Mouse (Mus musculus): ENCODE data around the gene Tnf. TPM values are rescaled to one million over a fixed set of nuclear protein-coding genes. Genes with fewer than 3 reads are reported as not detected.

Tnf gene
- polyA plus RNA-seq, 1 experiment from 2014 or later = 0.64 TPM

DNA sequence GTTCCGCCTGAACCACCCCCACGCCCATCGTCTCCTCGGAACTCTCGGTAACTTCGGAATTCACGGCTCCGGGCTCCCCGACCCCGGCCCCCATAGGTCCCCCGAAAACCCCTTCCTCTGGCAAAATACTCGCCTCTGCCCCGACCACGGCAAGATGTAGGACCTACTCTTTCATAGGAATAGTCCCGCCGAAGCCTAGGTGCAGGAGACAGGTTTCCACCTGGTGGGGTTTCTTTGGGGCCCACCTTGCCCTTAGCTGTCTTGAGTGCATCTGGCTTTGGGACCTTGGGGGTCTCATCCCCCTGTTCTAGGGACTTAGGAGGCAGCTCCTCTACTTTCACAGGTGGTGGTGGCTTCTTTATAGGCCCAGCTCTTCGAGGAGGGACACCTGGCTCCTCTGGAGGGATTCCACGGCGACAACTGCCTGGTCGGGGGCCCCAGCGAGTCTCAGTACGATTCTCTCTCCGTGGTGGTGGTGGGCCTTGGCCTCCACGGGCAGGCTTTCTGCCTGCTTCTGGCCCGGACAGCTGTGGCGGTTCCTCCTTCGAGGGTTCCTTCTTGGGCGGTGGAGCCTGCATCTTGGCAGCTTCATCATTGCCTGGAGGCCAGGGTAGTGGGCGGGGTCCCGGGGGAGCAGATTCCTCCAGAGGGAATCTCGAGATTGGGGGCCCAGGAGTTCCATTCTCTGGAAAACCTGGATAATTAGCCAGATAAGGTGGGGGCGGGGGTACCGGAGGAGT is 45.2 kb downstream of the Tnf start:
- no peak overlapping the region for H3K4me3 ChIP-seq
- no peak for ATAC-seq (ENCODE audit: insufficient number of reproducible peaks, low FRiP score, low TSS enrichment, low read depth)
- H3K9ac ChIP-seq = no peak overlapping the region
- H3K4me1 ChIP-seq = peaks cover 18% of the 10 kb centered on the region
- WGBS = 85% methylated on average over 33 of the region's 33 CpGs
- no peaks in the 10 kb centered on the region for H3K9me3 ChIP-seq
- no peak overlapping the region for H3K4me2 ChIP-seq
- no peaks in the 10 kb centered on the region for H3K27me3 ChIP-seq
- H3K27ac ChIP-seq = no peak overlapping the region
- H3K36me3 ChIP-seq = peaks cover 100% of the 10 kb centered on the region

DNA sequence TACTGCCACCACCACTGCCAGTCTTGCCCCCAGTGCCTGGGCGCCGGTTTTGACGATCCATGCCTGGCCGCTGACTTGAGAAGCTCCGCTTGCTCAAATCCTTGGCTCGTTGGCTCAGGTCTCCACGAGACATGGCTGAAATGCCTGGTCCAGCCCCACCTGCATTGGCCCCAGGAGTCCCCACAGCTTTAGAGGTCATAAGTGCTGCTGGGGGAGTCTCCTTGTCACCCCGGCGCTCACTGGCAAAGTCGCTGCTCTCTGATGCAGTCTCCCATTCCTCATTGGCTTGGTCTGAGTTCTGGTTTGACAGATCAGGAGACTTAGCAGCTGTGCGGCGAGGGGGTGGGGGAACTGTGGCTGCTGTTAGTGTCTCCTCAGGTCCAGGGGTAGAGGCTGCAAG is 46.4 kb downstream of the Tnf start:
- 88% methylated on average over 12 of the region's 12 CpGs for WGBS
- no peaks in the 10 kb centered on the region for H3K27me3 ChIP-seq
- H3K4me2 ChIP-seq = no peak overlapping the region
- no peaks in the 10 kb centered on the region for H3K9me3 ChIP-seq
- no peak overlapping the region for H3K4me3 ChIP-seq
- H3K4me1 ChIP-seq = peaks cover 10% of the 10 kb centered on the region
- no peak overlapping the region for H3K27ac ChIP-seq
- H3K9ac ChIP-seq = no peak overlapping the region
- H3K36me3 ChIP-seq = peaks cover 98% of the 10 kb centered on the region
- ATAC-seq (ENCODE audit: insufficient number of reproducible peaks, low FRiP score, low TSS enrichment, low read depth) = no peak

- 80% methylated on average over 7 of the region's 7 CpGs for WGBS
- Histone ChIP-seq H3K4me1 (peaks cover 10% of the 10 kb centered on the region), H3K9me3 (no peaks in the 10 kb centered on the region), H3K4me3 (no peak overlapping the region), H3K9ac (no peak overlapping the region), H3K4me2 (no peak overlapping the region), H3K36me3 (peaks cover 98% of the 10 kb centered on the region), H3K27me3 (no peaks in the 10 kb centered on the region), H3K27ac (peak overlapping the region; percentile 48; the same call in 1 of the 2 replicates)
- ATAC-seq (ENCODE audit: insufficient number of reproducible peaks, low FRiP score, low TSS enrichment, low read depth) = no peak
Observed at GRCm38 (mm10) chr17:35154616-35155015, 47.2 kb downstream of the Tnf start.

DNA sequence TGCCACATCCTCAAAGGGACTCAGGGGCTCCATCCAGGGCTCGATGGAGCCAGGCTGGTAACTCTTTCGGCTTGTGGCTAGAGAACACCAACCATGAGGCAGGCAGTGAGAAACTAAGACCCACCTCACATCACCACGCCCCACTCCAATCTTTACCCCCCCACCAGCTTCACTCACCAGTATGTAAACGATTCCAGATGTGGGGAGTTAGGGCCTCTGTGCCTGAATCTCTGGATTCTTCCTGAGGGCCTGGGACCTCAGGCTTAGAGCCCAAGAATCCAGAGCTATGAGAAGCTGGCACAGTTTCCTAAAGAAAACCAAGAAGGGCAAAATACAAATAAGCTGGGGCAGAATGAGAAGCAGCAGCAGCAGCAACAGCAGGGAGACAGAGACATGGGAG is 47.9 kb downstream of the Tnf start:
- no peak overlapping the region for H3K9ac ChIP-seq
- H3K4me2 ChIP-seq = no peak overlapping the region
- H3K4me1 ChIP-seq = peaks cover 10% of the 10 kb centered on the region
- H3K27me3 ChIP-seq = no peaks in the 10 kb centered on the region
- H3K9me3 ChIP-seq = no peaks in the 10 kb centered on the region
- H3K36me3 ChIP-seq = peaks cover 98% of the 10 kb centered on the region
- WGBS = 53% methylated on average over 4 of the region's 4 CpGs
- ATAC-seq (ENCODE audit: insufficient number of reproducible peaks, low FRiP score, low TSS enrichment, low read depth) = no peak
- H3K27ac ChIP-seq = no peak overlapping the region
- no peak overlapping the region for H3K4me3 ChIP-seq

DNA sequence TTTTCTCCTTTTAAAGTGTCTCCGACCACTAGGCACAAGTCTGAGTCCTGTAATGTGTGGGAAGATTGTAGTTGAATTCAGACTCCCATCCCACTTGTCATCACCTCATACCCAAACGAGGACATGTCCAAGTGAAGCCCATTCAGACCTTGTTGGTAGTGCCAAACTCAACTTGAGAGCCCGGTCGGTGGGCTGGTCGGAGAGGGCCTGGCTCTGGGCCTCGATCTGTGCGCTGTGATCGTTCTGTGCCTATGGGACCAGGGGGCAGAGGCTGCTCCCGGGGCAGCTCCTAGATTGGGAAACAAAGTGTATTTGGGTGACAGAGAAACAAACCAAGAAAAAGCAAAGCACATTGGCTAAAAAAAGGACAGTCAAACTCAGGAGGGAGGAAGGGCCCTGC is 48.7 kb downstream of the Tnf start:
- Histone ChIP-seq H3K9me3 (no peaks in the 10 kb centered on the region), H3K27me3 (no peaks in the 10 kb centered on the region), H3K9ac (no peak overlapping the region), H3K36me3 (peaks cover 98% of the 10 kb centered on the region), H3K4me2 (no peak overlapping the region), H3K4me1 (peaks cover 10% of the 10 kb centered on the region), H3K27ac (no peak overlapping the region), H3K4me3 (no peak overlapping the region)
- ATAC-seq (ENCODE audit: insufficient number of reproducible peaks, low FRiP score, low TSS enrichment, low read depth) = no peak
- 91% methylated on average over 9 of the region's 9 CpGs for WGBS

- no peaks in the 10 kb centered on the region for H3K27me3 ChIP-seq
- H3K27ac ChIP-seq = no peak overlapping the region
- no peak overlapping the region for H3K4me2 ChIP-seq
- no peaks in the 10 kb centered on the region for H3K9me3 ChIP-seq
- ATAC-seq (ENCODE audit: insufficient number of reproducible peaks, low FRiP score, low TSS enrichment, low read depth) = no peak
- peaks cover 10% of the 10 kb centered on the region for H3K4me1 ChIP-seq
- WGBS = 98% methylated on average over 4 of the region's 4 CpGs
- H3K36me3 ChIP-seq = peaks cover 98% of the 10 kb centered on the region
- no peak overlapping the region for H3K9ac ChIP-seq
- no peak overlapping the region for H3K4me3 ChIP-seq
Observed at GRCm38 (mm10) chr17:35152121-35152520, 49.7 kb downstream of the Tnf start.

Small RNA genes within 50 kb of the gene (microRNA-seq; reads per million reads assigned to microRNA genes)
- gene Mir6973a (not detected), gene Mir6974 (not detected), gene Mir6975 (1.4 reads per million), gene Mir8094 (not detected)

Other genes starting within 250 kb of the Tnf start
- 3.3 and 3.6 TPM in 2 replicates for gene Hspa1b, start 242.8 kb downstream of the Tnf start, polyA plus RNA-seq (2015; fragmentation: Nextera tagmentation; extraction: Ambion mirVana)
- not detected in 2 replicates for gene Gm20481, start 232.1 kb downstream of the Tnf start, polyA plus RNA-seq (2015; fragmentation: Nextera tagmentation; extraction: Ambion mirVana)
- 31.7 and 32.0 TPM in 2 replicates for gene Hspa1a, start 229.9 kb downstream of the Tnf start, polyA plus RNA-seq (2015; fragmentation: Nextera tagmentation; extraction: Ambion mirVana)
- gene Hspa1l, start 229.3 kb downstream of the Tnf start, polyA plus RNA-seq (2015; fragmentation: Nextera tagmentation; extraction: Ambion mirVana) = 0.46 and 0.65 TPM in 2 replicates
- 143 and 159 TPM in 2 replicates for gene Lsm2, start 220.1 kb downstream of the Tnf start, polyA plus RNA-seq (2015; fragmentation: Nextera tagmentation; extraction: Ambion mirVana)
- 94.4 and 95.1 TPM in 2 replicates for gene Vars, start 201.0 kb downstream of the Tnf start, polyA plus RNA-seq (2015; fragmentation: Nextera tagmentation; extraction: Ambion mirVana)
- gene Vwa7, start 185.4 kb downstream of the Tnf start, polyA plus RNA-seq (2015; fragmentation: Nextera tagmentation; extraction: Ambion mirVana) = 0.18 and 0.20 TPM in 2 replicates
- 8.9 and 9.4 TPM in 2 replicates for gene Sapcd1, start 174.0 kb downstream of the Tnf start, polyA plus RNA-seq (2015; fragmentation: Nextera tagmentation; extraction: Ambion mirVana)
- gene Msh5, start 155.3 kb downstream of the Tnf start, polyA plus RNA-seq (2015; fragmentation: Nextera tagmentation; extraction: Ambion mirVana) = 3.0 and 3.5 TPM in 2 replicates
- 351 and 363 TPM in 2 replicates for gene Clic1, start 152.0 kb downstream of the Tnf start, polyA plus RNA-seq (2015; fragmentation: Nextera tagmentation; extraction: Ambion mirVana)
- 321 and 336 TPM in 2 replicates for gene Ddah2, start 143.0 kb downstream of the Tnf start, polyA plus RNA-seq (2015; fragmentation: Nextera tagmentation; extraction: Ambion mirVana)
- 181 and 203 TPM in 2 replicates for gene Ly6g6c, start 136.6 kb downstream of the Tnf start, polyA plus RNA-seq (2015; fragmentation: Nextera tagmentation; extraction: Ambion mirVana)
- 1.0 and 1.4 TPM in 2 replicates for gene Mpig6b, start 135.8 kb downstream of the Tnf start, polyA plus RNA-seq (2015; fragmentation: Nextera tagmentation; extraction: Ambion mirVana)
- gene Ly6g6e, start 125.1 kb downstream of the Tnf start, polyA plus RNA-seq (2015; fragmentation: Nextera tagmentation; extraction: Ambion mirVana) = 50.6 and 53.7 TPM in 2 replicates
- gene Ly6g6d, start 123.9 kb downstream of the Tnf start, polyA plus RNA-seq (2015; fragmentation: Nextera tagmentation; extraction: Ambion mirVana) = 1.1 and 2.4 TPM in 2 replicates
- gene Ly6g6f, start 116.4 kb downstream of the Tnf start, polyA plus RNA-seq (2015; fragmentation: Nextera tagmentation; extraction: Ambion mirVana) = 0.13 and 0.20 TPM in 2 replicates
- gene Abhd16a, start 112.7 kb downstream of the Tnf start, polyA plus RNA-seq (2015; fragmentation: Nextera tagmentation; extraction: Ambion mirVana) = 101 and 112 TPM in 2 replicates
- gene Ly6g5c, start 93.7 kb downstream of the Tnf start, polyA plus RNA-seq (2015; fragmentation: Nextera tagmentation; extraction: Ambion mirVana) = not detected in 2 replicates
- 0.78 and 0.99 TPM in 2 replicates for gene Ly6g5b, start 86.6 kb downstream of the Tnf start, polyA plus RNA-seq (2015; fragmentation: Nextera tagmentation; extraction: Ambion mirVana)
- gene Gpank1, start 80.6 kb downstream of the Tnf start, polyA plus RNA-seq (2015; fragmentation: Nextera tagmentation; extraction: Ambion mirVana) = 16.8 and 17.4 TPM in 2 replicates
- 293 and 297 TPM in 2 replicates for gene Csnk2b, start 80.0 kb downstream of the Tnf start, polyA plus RNA-seq (2015; fragmentation: Nextera tagmentation; extraction: Ambion mirVana)
- gene D17H6S53E, start 75.6 kb downstream of the Tnf start, polyA plus RNA-seq (2015; fragmentation: Nextera tagmentation; extraction: Ambion mirVana) = 10.5 and 11.2 TPM in 2 replicates
- gene Apom, start 70.0 kb downstream of the Tnf start, polyA plus RNA-seq (2015; fragmentation: Nextera tagmentation; extraction: Ambion mirVana) = 0.52 and 2.0 TPM in 2 replicates
- gene Bag6, start 66.8 kb downstream of the Tnf start, polyA plus RNA-seq (2015; fragmentation: Nextera tagmentation; extraction: Ambion mirVana) = 49.6 and 51.8 TPM in 2 replicates
- 142 and 147 TPM in 2 replicates for gene Prrc2a, start 37.1 kb downstream of the Tnf start, polyA plus RNA-seq (2015; fragmentation: Nextera tagmentation; extraction: Ambion mirVana)
- 14.6 and 18.6 TPM in 2 replicates for gene Aif1, start 25.9 kb downstream of the Tnf start, polyA plus RNA-seq (2015; fragmentation: Nextera tagmentation; extraction: Ambion mirVana)
- 25.8 and 27.5 TPM in 2 replicates for gene Lst1, start 13.6 kb downstream of the Tnf start, polyA plus RNA-seq (2015; fragmentation: Nextera tagmentation; extraction: Ambion mirVana)
- gene Ltb, start 7.6 kb downstream of the Tnf start, polyA plus RNA-seq (2015; fragmentation: Nextera tagmentation; extraction: Ambion mirVana) = 1.0 and 1.2 TPM in 2 replicates
- gene Lta, start 3.3 kb upstream of the Tnf start, polyA plus RNA-seq (2015; fragmentation: Nextera tagmentation; extraction: Ambion mirVana) = 0.37 TPM in 1 of 2 replicates, not detected in the other
- 0.41 and 0.77 TPM in 2 replicates for gene Gm16181, start 18.8 kb upstream of the Tnf start, polyA plus RNA-seq (2015; fragmentation: Nextera tagmentation; extraction: Ambion mirVana)
- 3.7 and 3.8 TPM in 2 replicates for gene Atp6v1g2, start 31.7 kb upstream of the Tnf start, polyA plus RNA-seq (2015; fragmentation: Nextera tagmentation; extraction: Ambion mirVana)
- 11.2 and 11.8 TPM in 2 replicates for gene Nfkbil1, start 33.8 kb upstream of the Tnf start, polyA plus RNA-seq (2015; fragmentation: Nextera tagmentation; extraction: Ambion mirVana)
- 401 and 418 TPM in 2 replicates for gene Ddx39b, start 39.7 kb upstream of the Tnf start, polyA plus RNA-seq (2015; fragmentation: Nextera tagmentation; extraction: Ambion mirVana)
- gene H2-D1, start 60.7 kb upstream of the Tnf start, polyA plus RNA-seq (2015; fragmentation: Nextera tagmentation; extraction: Ambion mirVana) = 84.7 and 93.0 TPM in 2 replicates
- not detected in 2 replicates for gene H2-Q1, start 118.4 kb upstream of the Tnf start, polyA plus RNA-seq (2015; fragmentation: Nextera tagmentation; extraction: Ambion mirVana)
- gene H2-Q2, start 140.2 kb upstream of the Tnf start, polyA plus RNA-seq (2015; fragmentation: Nextera tagmentation; extraction: Ambion mirVana) = 0.20 and 0.29 TPM in 2 replicates
- gene H2-Q4, start 177.6 kb upstream of the Tnf start, polyA plus RNA-seq (2015; fragmentation: Nextera tagmentation; extraction: Ambion mirVana) = 3.2 and 4.3 TPM in 2 replicates
- 0.35 and 0.46 TPM in 2 replicates for gene H2-Q6, start 222.8 kb upstream of the Tnf start, polyA plus RNA-seq (2015; fragmentation: Nextera tagmentation; extraction: Ambion mirVana)
- gene H2-Q7, start 237.1 kb upstream of the Tnf start, polyA plus RNA-seq (2015; fragmentation: Nextera tagmentation; extraction: Ambion mirVana) = 3.1 and 3.3 TPM in 2 replicates